Mouse (Mus musculus): Measurements from ENCODE around the gene Ptprs. TPM values are rescaled to one million over a fixed set of nuclear protein-coding genes. Genes with fewer than 3 reads are reported as not detected.

Gene Ptprs
- polyA plus RNA-seq, 3 experiments from 2014 or later: 7.2 to 10.9 (median 8.8) TPM

DNA sequence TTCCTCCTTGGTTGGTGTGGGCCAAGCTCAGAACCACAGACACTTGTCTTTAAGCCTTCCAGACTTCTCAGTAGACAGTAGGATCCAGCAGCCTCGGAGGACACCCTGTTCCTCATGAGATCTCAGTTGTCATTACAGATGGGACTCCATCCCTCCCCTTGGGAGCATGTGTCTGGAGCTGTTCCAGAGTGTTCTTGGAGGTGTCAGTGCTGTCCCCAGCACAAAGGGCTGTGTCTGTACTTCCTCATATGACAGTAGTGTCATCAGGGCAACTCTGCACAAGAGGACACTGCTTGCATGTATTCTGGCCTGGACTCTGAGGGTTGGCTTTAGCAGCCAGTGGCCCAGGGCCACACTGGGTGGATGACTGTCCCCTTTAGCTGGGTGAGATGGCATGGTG is 101.4 kb downstream of the Ptprs start:
- no peak for ATAC-seq

- ATAC-seq: no peak
Observed at GRCm38 (mm10) chr17:56373136-56374034, 102.9 kb downstream of the Ptprs start.

DNA sequence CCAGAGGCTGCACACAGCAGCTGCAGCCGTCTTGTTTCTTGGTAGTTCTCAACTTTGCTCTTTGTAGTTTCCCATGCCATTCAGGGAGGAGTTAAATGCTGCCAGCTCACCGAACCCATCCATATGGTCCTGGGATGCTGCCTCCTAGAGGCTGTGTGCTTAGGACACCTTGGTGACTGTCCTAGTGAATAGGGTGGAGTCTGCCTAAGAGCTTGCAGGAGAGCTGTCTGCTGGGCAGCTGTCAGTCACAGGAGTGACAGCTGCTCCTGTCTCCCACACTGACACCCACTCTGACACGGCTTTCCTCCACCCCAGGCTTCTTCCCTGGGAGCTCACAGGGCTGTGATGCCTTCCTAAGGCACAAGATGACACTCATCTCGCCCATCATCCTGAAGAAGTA is 104.2 kb downstream of the Ptprs start:
- ATAC-seq: no peak

GRCm38 (mm10) chr17:56371029-56371660 is 105.1 kb downstream of the Ptprs start:
- ATAC-seq: no peak

DNA sequence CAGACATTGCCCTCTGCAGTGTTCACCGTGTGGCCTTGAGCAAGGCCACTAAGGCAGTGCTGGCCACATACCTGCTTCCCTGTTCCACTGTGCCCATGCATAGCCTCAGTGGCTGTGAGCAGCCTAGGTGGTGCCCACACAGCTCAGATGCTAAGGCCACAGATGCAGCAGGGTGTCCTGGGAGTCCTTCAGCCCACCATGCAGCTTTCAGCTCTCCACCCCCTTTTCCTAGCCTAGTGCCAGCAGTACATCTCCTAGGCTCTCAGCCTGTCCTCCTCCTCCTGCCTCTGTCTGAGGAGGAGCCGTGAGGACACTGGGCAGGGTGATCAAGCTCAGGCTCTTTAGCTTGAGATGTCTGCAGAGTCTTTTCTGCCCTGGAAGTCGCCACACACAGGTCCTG is 106.2 kb downstream of the Ptprs start:
- ATAC-seq: no peak

- ATAC-seq: no peak
Observed at GRCm38 (mm10) chr17:56368291-56368790, 107.9 kb downstream of the Ptprs start.

DNA sequence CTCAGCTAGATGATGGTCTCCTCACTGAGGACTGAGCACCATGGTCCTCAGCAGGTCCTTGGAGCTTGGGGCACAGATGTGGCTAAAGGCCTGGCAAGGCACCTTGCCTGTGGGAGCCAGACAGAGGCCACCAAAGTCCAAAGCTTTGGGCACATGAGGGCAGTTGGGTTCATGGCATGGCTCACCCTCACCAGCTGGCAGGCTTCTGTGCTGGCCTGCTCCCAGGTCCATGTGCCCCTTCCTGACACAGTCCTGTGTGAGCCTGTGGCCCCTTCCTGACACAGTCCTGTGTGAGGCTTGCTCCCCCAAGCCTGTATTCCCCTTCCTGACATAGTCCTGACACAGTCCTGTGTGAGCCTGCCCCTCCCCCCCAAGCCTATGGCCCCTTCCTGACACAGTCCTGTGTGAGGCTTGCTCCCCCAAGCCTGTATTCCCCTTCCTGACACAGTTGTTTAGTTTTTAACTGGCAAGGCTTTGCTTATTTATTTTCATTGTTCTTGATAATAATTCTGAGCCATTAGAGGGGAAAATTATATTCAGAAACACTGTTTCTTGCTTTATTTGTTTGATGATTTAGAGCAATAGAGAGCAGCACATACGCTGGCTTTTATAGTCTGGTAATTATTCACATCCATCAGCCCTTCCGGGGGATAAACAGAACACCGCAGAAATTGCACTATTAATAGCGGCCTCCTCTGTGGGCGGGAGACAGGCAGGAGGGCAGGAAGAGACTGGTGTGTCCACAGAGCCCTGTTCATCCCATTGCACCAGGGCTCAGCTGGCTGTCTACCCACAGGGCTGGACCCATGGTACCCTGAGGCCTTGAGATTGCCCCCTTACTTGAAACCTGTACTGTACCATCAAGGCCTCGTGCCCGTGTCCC is 110.3 kb downstream of the Ptprs start:
- ATAC-seq: no peak

Other genes starting within 250 kb of the Ptprs start
- 1 to 10 TPM; 4.9 to 6.2 (median 6.1) TPM for gene Fem1a, start 219.7 kb downstream of the Ptprs start, polyA plus RNA-seq (2017; shearing (Covaris generic))
- 10 to 100 TPM in 1 of 3 experiments, 1 to 10 TPM in 2; 8.1 to 11.5 (median 8.7) TPM for gene Ticam1, start 199.7 kb downstream of the Ptprs start, polyA plus RNA-seq (2017; shearing (Covaris generic))
- gene Plin3, start 183.6 kb downstream of the Ptprs start, polyA plus RNA-seq (2017; shearing (Covaris generic)): 10 to 100 TPM; 25.6 to 28.7 (median 25.6) TPM
- not detected for gene Arrdc5, start 176.2 kb downstream of the Ptprs start, polyA plus RNA-seq (2017; shearing (Covaris generic))
- gene Uhrf1, start 173.2 kb downstream of the Ptprs start, polyA plus RNA-seq (2017; shearing (Covaris generic)): 10 to 100 TPM in 1 of 3 experiments, 1 to 10 TPM in 2; 7.1 to 60.4 (median 9.6) TPM
- gene Kdm4b, start 150.4 kb downstream of the Ptprs start, polyA plus RNA-seq (2017; shearing (Covaris generic)): 1 to 10 TPM; 3.2 to 8.4 (median 8.0) TPM
- not detected for gene Znrf4, start 35.9 kb upstream of the Ptprs start, polyA plus RNA-seq (2017; shearing (Covaris generic))
- gene Gm20219, start 77.9 kb upstream of the Ptprs start, polyA plus RNA-seq (2017; shearing (Covaris generic)): 1 to 10 TPM in 2 of 3 experiments, under 1 TPM in 1; 0.67 to 4.4 (median 3.5) TPM
- 10 to 100 TPM; 35.0 to 55.9 (median 51.8) TPM for gene Safb2, start 108.1 kb upstream of the Ptprs start, polyA plus RNA-seq (2017; shearing (Covaris generic))
- gene Safb, start 108.3 kb upstream of the Ptprs start, polyA plus RNA-seq (2017; shearing (Covaris generic)): 10 to 100 TPM; 36.9 to 55.3 (median 39.7) TPM
- gene 2410015M20Rik, start 133.3 kb upstream of the Ptprs start, polyA plus RNA-seq (2017; shearing (Covaris generic)): 100 to 1,000 TPM; 203 to 308 (median 286) TPM
- 1,000 to 10,000 TPM; 2,478 to 5,003 (median 4,913) TPM for gene Rpl36, start 136.9 kb upstream of the Ptprs start, polyA plus RNA-seq (2017; shearing (Covaris generic))
- gene Lonp1, start 150.4 kb upstream of the Ptprs start, polyA plus RNA-seq (2017; shearing (Covaris generic)): 1 to 10 TPM; 7.5 to 8.1 (median 8.1) TPM
- 1 to 10 TPM in 2 of 3 experiments, under 1 TPM in 1; 0.68 to 3.9 (median 3.3) TPM for gene Catsperd, start 151.7 kb upstream of the Ptprs start, polyA plus RNA-seq (2017; shearing (Covaris generic))
- gene Ranbp3, start 196.8 kb upstream of the Ptprs start, polyA plus RNA-seq (2017; shearing (Covaris generic)): 10 to 100 TPM; 54.4 to 59.4 (median 58.4) TPM
- 100 to 1,000 TPM; 216 to 257 (median 247) TPM for gene Ndufa11, start 241.3 kb upstream of the Ptprs start, polyA plus RNA-seq (2017; shearing (Covaris generic))
- gene Vmac, start 241.5 kb upstream of the Ptprs start, polyA plus RNA-seq (2017; shearing (Covaris generic)): 1 to 10 TPM; 3.1 to 7.4 (median 3.8) TPM

Data from inflammation-experienced regulatory T-cells, adult 6 months (primary cell).